Mouse (Mus musculus) ES-CJ7 (cell line): ENCODE measurements around the gene Styx.
A peak's percentile ranks its signal among the peaks of the same experiment; 100 is the strongest.

Experiments used
- DNase-seq: peaks from one replicate; pipeline ENCODE4 v3.0.0; 2011; ENCODE audit warnings: low read depth, low spot score

The Styx gene

DNA sequence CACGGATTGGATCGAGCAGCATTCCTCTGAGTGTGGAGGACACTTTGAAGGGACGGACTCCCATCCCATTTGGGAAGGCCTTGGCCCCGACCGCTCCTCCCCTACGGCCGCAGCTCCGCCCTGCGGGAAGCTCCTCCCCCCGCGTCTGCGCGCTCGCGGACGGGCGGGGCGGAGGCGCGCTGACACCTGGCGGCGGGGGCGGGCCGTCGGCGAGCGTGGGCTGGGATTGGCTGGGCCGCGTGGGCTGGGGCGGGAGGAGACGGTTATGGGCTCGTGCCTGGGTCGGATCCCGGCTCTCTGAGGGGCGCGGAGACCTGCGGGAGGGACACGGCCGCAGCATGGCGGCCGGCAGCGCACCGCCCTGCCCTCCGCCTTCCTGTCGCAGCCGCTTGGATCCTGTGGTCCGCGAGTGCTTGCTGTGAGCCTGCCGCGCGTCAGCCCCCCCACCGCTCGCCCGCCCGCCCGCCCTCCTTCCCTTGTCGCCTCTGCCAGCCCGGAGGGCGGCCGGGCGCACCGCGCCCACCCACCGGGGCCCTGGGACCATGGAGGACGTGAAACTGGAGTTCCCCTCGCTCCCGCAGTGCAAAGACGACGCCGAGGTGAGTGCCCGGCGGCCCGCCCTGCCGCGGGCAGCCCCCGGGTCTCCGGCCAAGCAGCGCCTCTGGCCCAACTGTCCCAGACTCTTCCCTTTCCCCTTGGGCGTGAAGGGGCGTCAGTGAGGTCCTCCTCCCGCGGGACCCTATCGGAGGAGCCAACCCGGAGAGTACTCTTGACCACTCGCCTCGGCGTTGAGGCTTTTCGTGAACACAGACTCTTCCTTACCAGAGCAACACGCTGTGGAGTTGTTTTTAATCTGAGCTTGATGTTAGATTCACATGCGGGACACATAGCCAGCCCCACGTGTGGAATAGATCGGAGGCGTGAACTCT is at the start of gene Styx:
Gene Styx, plus strand, starts transcription at position 163 of the 929 bp plus-strand sequence.
- DNase-seq, result peak; percentile 92

DNA sequence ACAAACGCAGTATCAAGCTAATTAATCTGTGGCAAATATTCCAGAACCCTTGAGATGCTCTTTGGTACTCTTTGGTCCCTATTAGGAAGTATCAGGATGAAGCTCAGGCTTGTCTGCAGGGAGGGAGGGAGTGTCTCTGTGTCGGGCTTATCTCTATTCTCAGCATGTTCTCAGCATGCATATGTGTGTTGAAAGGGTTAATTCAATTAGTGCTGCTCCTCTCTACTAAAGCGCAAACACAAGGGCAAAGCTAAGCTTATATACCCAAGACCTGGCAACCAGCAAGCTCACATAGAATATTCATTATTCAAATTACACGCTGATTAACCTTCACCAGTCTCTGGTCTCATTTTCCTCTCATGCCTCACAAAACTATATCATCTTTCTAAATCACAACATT is 47.0 kb upstream of the Styx start:
- DNase-seq, result no peak

DNA sequence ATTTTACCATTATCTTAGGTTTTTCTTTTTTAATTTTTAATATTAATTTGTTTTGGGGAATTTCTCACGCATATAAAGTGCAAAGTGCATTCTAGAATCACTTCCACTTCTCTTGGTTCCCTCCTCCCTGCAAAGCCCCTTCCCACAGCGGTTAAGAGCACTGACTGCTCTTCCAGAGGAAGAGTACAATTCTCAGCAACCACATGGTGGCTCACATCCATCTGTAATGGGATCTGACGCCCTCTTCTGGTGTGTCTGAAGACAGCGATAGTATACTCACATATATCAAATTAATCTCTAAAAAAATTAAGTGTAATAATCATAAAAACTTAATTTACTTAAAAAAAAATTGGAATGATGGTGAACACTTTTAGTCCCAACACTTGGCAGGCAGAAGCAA is 46.5 kb upstream of the Styx start:
- DNase-seq, result no peak

DNA sequence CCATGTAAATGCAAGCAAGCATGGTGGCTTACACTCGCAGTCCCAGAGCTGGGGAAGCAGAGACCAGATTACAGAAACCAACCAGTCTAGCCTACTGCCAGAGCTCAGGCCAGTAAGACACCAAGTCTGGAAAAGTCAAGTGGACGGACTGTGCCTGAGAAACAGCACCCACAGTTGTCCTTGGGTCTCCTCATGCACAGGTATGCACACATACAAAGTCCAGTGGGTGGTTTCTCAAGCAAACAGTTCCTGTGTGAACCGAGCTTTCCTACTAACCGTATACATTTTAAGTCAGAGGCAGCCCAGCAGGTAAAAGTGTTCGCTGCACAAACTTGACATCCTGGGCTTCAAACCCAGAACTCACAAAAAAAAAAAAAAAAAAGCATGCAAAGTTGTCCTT is 45.0 kb upstream of the Styx start:
- no peak for DNase-seq

DNA sequence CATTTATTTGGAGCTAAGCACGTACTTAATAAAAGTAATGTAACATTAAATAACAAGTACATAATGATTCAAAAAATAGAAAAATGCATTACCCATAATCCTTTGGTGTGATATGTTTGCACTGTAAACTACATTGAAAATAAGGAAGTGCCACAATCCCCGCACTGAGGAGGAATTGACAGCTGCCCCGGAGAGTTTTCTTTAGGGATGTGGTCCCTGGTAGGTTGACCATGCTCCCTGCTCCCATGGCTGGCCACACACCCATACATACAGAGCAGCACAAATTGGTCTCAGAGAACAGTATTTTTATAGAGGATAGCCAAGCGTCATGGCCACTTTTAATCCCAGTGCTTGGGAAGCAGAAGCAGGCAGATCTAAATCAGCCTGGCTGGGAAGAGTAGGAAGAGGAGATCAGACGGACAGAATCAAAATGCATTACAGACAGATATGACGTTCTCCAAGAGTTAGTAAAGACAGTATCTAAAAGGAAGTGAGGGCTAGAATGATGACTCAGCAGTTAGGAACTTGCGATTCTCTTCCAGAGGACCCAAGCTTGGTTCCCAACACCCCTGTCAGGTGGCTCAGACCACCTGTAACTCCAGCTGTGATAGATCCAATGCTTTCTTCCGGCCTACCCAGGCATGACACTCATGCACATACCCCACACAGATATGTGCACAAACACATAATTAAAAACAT is 43.1 kb upstream of the Styx start:
- peak; percentile 25 for DNase-seq

DNA sequence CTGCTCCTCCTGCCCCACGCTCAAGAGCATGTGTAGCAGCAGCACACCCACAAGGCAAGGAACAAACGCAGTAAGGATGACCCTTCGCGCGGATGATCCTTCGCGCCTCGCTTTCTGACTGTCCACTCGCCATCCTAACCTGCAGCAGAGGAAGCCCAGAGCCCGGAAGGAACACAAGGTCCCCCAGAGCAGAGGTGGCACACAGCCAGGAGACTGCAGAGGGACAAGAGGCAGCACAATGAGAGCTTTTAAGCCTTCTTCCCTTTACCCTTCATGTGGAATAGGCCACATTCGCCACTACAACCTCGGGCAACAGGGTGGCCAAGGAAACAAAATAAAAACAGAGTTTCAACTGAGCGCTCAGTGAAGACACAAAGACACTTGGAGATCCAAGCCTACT is 41.2 kb upstream of the Styx start:
- DNase-seq, result no peak

DNA sequence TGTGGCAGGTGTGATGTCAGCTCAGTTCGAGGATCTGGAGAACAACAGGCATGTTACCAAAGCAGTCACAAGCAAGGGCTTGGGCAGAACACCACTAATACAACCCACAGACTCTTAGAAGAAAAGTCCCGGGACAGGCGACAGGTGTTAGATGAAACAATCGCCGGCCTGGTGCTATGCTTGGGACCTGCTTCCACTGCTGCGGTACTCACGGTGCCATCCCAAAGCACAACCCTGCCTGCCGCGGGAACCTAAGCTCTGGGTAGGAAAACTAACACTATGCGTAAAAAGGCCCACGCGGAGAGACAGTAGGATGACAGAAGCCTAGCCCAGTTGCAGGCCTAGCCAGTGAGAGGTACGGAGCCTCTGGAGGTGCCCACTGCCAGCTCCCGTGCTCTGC is 40.8 kb upstream of the Styx start:
- no peak for DNase-seq

DNA sequence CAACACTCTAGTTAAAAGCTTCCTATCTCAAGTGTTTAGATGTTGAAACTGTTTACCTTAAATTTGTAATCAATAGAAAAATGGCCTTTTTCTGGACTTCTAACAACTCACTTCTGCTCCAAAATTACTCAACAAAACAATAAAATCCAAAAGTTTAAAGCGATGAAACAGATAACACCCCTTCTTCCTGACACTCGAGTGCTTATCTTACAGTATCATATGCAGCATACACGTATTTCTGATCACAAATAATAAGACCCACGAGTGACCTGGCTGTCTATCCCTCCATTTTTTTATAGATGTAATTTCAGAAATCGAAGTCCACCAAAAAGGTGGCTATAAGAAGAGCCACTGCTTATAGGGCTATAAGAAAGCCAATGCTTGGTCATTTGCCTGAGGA is 34.0 kb upstream of the Styx start:
- DNase-seq, result no peak

DNA sequence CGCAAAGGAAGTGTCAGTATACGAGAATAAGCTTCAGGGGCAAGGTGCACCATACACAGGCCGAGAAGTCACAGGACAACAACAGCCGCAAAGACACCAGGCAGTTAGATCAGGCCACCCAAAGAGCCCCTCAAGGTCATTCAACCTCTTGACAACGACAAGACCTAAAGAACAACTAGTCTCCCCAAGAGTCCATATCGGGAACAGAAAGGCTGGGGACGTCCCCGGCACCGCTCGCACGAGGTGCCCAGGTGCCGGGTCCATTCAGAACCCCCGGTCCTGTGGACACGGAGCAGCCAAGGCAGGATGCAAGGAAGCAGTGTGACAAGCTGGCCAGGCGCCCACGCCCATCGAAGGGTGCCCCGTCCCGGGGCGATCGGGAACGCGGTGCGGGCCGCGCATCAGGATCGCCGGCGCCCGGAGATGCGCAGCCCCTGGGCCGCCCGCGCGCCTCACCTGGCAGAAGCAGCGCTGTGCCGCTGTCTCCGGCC is 32.9 kb upstream of the Styx start:
- peak; percentile 30 for DNase-seq

DNA sequence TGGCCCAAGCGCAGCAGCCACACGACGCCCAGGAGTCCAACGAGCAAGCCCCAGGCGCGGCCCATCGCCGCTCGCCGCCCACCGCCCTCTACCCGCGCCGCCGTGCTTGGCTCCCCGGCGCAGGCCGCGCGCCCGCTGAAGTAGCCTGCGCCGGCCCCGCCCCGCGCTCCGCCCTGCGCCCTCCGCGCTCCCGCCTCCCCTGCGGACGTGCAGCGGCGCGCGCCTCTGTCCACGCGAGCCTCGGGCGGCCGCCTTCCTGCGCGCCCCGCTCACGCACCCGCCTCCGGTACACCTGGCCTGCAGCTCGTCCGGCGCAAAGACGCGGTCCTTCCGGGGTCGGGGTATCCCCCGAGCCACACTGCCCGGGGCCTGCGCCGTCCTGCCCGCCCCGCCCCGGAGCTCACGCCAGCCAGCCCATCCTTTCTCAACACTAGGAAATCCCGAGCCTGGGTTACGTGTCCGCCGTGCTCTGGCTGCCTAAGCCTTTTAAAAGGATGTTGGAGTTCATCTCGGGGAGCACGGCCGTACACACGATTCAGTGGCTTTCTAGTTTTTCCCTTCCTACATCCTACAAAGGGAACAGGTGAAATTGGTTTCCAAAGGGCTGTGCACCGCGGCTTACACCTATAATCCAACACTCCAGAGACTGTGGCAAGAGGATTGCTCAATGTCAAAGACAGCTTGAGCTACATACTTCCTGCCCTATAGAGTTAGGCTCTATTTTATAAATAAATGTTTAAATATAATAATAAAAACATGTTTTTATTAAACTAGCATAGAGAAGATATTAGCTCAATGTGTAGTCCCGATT is 32.3 kb upstream of the Styx start, which contains the start of gene Ero1l:
Gene Ero1l, minus strand, starts transcription at position 346 of the 811 bp plus-strand sequence.
- DNase-seq, result peak; percentile 69

DNA sequence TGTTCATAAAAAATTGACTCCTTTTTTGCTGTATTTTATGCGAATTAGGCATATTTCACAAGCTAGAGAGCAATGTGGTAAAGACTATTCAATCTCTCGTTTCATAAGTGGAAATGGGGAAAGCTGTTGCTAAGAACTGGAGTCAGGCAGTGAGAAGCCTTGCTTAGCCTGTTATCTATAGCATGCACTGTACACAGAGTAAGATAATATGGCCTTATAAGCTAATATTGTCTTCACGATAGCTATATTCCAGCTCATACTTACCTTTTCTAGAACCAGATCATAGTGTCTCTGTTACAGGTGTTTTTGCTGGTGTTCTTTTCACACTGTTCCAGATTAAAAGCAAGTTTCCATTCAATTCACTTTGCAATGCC is 31.7 kb upstream of the Styx start:
- DNase-seq, result no peak

DNA sequence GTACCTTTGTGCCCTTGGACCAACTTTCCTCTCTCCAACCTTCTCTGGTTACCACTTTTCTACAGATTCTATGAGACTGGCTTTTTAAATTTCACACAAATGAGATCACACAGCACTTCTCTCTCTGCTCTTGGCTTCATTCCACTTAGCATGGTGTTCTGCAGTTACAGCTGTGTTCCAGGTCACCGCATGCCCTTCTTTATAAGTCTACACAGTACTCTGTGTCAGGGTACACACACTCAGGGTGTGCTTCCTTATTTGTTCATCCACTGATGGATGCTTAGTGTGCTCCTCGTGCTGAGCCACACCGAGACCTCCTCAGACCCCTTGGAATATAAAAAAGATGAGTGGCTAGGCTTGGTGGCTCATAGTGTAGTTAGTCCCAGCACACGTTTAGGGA is 30.8 kb upstream of the Styx start:
- DNase-seq, result no peak

DNA sequence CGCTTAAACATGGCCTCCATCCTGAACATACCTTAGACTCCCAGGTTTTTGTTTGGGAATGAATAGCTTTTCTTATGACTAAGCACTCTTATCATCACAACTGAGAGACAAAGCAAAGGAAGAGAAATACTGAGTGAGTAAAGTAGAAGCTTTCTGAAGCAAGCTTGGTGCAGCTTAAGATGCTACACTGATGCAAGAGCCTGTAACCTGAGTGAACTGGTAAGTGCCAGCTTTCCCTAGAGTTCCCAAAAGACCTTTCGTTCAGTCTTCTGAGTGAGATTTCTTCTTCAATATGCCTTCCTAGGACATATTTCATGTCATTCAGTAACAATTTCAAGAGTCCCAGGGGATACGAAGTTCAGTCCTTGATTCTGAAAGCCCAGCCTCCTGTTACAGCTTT is 29.8 kb upstream of the Styx start:
- DNase-seq, result no peak

DNA sequence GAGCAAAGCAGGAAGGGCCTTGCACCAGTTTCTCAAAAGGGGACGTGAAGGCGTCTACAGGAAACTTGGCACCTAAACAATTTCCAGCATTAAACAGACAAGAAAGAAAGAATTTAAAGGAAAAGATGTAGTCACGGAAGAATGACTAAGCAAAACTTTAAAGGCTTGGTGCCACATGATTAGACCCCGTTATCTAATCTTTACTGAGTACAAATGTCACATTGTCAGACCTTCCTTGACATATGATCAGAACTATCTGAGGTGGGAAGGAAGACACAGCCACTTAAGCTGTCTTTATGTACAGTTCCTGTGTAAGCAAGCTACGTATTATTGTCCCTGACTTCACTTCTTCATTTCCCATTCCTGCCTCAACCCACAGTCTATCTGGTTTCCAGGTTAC is 29.3 kb upstream of the Styx start:
- DNase-seq, result no peak

DNA sequence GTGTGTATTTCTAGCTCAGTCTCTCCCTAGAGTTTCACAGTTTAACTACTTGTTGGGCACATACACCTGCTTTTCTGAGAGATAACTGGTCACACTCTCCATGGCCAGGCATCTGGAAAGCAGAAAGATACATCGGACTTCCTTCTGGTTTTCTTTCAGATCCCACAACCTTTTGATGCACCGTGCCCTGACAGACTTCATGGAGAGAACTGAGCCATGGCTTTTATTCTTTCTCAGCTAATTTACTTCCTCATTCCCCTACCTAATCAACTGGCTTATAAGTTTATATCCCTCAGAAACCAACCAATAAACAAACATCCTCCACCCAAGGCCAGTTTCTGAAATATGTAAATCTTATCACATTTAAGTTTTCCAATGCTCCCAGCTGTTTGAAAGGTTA is 28.4 kb upstream of the Styx start:
- DNase-seq, result no peak

DNA sequence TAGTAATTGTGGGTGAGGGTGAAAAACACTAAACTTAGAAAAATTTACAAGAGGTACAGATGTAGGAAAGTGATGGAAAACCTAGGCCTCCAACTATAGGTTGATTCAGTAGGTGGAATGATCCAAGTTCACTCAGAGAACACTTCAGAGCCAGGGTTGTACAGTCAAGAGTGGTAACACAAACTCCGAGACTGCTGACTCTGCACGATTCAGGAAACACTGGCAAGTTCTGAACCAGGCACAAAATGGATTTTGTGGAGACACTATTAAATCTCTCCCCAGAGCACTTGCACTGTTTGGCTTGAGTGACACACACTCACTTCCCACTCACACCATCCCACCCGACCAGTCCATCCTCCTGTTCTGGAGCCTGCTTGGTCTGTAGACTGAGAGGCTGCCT is 27.6 kb upstream of the Styx start:
- DNase-seq, result no peak

DNA sequence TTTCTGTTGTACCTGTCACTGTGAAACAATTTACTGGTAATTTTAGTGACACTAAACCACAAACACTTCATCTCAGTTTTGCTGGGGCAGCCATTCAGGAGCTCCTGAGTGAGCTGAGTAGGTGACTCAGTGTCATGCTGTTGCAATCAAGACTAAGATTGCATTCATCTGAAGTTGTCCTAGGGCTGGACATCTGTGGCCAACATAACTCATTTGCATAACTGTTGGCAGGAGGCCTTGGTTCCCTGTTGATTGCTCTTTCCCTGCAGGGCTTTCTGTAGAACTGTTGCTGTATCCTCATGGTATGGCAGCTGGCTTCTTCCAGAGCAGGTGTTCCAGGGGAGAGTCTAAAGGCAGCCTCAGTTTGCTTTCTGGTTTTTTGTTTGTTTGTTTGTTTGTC is 25.4 kb upstream of the Styx start:
- DNase-seq, result no peak

DNA sequence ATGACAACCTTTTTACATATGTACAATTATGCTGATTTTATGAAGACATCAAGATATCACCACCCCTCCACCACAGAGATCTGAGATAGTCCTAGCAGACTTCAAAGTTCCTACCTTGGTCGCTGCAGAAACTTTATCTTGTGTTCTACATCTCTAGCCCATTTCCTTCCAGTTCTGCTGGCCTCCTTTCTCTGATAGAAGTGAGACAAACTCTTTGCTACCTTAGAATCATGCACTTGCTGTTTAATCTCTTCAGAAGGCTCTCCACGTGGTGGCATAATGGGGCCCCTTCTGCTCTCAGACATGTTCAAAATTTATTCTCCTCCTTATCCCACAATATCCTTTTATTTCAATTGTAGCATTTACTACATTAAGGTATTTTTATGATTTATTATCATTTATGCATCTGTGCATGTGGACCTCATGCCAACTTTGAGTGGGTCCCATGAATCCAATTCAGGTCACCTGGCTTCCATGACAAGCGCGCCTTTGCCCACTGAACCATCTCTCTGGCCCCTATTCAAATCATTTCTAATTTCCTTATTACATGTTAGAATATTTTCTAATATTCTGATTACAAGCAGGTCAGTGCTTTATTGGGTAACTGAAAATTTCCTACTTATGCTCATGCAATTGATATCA is 22.7 kb upstream of the Styx start:
- DNase-seq, result no peak

DNA sequence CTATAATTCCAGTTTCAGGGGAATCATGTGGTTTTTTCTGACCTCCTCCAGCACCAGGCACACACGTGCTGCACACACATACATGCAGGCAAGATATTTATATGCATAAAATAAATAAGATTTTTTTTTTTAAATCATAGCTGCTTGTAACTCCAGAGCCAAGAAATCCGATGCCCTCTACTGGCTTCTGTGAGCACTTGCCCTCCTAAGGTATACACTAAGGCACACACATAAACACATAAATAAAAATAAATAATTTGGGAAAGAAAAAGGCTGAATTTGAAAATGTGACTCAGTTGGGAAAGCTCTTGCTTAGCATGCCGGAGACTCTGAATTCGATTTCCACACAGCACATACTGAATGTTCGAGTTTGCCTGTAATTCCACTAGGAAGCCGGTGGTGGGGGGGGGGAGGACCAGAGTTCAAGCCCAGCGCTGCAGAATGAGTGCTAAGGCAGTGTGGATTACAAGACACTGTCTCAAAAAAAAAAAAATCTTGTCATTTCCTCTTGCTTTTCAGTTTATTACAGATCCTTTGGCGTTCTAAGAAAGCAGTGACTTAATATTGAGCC is 21.8 kb upstream of the Styx start:
- peak; percentile 48 for DNase-seq

DNA sequence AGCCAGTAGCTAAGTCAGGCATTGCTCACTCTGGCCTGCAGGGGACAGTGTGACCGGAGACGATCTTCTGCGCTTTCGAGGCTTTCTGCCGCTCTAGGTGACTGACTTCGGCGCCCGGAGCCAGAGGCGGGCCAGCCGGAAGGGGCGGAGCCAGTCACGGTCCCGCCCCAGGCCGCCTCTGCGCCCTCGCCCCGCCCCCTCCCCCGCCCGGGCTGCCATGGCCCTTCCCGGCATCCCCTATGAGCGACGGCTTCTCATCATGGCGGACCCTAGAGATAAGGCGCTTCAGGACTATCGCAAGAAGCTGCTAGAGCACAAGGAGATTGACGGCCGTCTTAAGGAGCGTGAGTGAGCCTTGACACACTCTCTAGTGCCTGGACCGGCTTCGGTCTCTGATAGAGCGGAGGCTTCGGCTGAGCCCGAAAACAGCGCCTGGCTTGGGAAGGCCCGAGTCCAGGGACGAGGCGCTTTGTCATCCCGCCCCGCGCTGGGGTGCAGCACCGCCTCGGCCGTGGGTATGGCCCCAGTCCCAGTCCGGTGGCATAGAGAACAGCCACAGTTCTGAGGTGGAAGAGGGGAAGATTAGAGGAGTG is 21.2 kb upstream of the Styx start, which contains the start of gene Psmc6:
Gene Psmc6, plus strand, starts transcription at position 200 of the 593 bp plus-strand sequence.
- DNase-seq, result peak; percentile 95
